Mouse (Mus musculus): ENCODE data around the gene Kcna5. TPM values are rescaled to one million over a fixed set of nuclear protein-coding genes. Genes with fewer than 3 reads are reported as not detected.

The Kcna5 gene
- polyA plus RNA-seq, 1 experiment, result not detected

- no peak for TF ChIP-seq POLR2A (IDR thresholded peaks at IDR 0.05; ENCODE audit: low read depth, low read length)
- TF ChIP-seq CTCF (IDR thresholded peaks at IDR 0.05; ENCODE audit: borderline replicate concordance, insufficient read depth, low read length), result no peak
- H3K27ac ChIP-seq (ENCODE audit: insufficient read depth, low read length), result no peak overlapping the region
- no peaks in the 10 kb centered on the region for H3K4me1 ChIP-seq (ENCODE audit: control insufficient read depth, insufficient read depth, low read length)
- no peak overlapping the region for H3K4me3 ChIP-seq (ENCODE audit: insufficient read depth, low read length)
These were observed 9.2 kb upstream of the Kcna5 start for GRCm38 (mm10) chr6:126544107-126545036.

DNA sequence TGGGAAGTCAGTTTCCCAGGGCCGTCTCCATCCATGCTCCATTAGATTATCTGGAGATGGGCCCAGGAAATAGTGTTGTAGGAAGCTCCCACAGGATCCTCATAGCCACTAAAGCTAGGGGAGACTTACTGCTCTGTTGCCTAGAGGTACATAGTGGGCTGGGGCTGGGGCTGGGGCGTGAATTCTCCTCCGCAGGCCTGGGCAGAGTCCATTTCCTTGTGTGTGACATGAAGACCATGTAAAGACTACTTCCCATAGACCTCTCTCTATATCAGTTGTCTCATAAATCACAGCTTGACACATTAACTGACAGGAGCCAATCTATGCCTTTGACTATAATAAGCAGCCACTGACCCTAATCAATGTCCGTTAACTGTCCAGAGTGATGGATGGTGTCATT lies 7.5 kb upstream of the Kcna5 start:
- TF ChIP-seq CTCF (IDR thresholded peaks at IDR 0.05; ENCODE audit: borderline replicate concordance, insufficient read depth, low read length) (no peak), POLR2A (IDR thresholded peaks at IDR 0.05; ENCODE audit: low read depth, low read length) (no peak)
- no peaks in the 10 kb centered on the region for H3K4me1 ChIP-seq (ENCODE audit: control insufficient read depth, insufficient read depth, low read length)
- H3K4me3 ChIP-seq (ENCODE audit: insufficient read depth, low read length), result no peak overlapping the region
- no peak overlapping the region for H3K27ac ChIP-seq (ENCODE audit: insufficient read depth, low read length)

GRCm38 (mm10) chr6:126537512-126537911 lies 2.3 kb upstream of the Kcna5 start:
- H3K27ac ChIP-seq (ENCODE audit: insufficient read depth, low read length), result no peak overlapping the region
- H3K4me1 ChIP-seq (ENCODE audit: control insufficient read depth, insufficient read depth, low read length), result no peaks in the 10 kb centered on the region

DNA sequence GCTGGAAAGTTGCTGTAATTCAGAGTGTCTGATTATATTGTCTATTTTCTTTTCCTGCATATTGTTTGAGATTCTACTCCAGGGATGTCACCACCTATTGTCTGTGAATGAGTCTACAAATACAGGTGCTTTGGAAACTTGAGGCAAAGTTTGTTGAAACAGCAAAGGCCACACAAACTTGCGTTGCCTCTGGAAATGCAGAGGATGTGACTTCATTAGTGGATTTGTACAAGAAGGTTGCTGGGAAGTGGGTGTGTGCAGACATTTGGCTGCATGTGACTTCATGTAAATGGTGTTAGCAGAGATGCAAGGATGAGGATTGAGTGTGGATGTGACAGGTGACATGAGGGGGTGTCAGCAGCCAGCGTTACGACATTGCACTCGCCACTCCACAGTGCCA lies 1.7 kb upstream of the Kcna5 start:
- no peaks in the 10 kb centered on the region for H3K4me1 ChIP-seq (ENCODE audit: control insufficient read depth, insufficient read depth, low read length)
- no peak overlapping the region for H3K4me3 ChIP-seq (ENCODE audit: insufficient read depth, low read length)
- H3K27ac ChIP-seq (ENCODE audit: insufficient read depth, low read length), result no peak overlapping the region
- TF ChIP-seq POLR2A (IDR thresholded peaks at IDR 0.05; ENCODE audit: low read depth, low read length), result no peak
- no peak for TF ChIP-seq CTCF (IDR thresholded peaks at IDR 0.05; ENCODE audit: borderline replicate concordance, insufficient read depth, low read length)

More at GRCm38 (mm10) chr6:126537512-126537911, 2.3 kb upstream of the Kcna5 start:
- H3K4me3 ChIP-seq (ENCODE audit: insufficient read depth, low read length), result no peak overlapping the region
- TF ChIP-seq CTCF (IDR thresholded peaks at IDR 0.05; ENCODE audit: borderline replicate concordance, insufficient read depth, low read length), result no peak
- no peak for TF ChIP-seq POLR2A (IDR thresholded peaks at IDR 0.05; ENCODE audit: low read depth, low read length)

DNA sequence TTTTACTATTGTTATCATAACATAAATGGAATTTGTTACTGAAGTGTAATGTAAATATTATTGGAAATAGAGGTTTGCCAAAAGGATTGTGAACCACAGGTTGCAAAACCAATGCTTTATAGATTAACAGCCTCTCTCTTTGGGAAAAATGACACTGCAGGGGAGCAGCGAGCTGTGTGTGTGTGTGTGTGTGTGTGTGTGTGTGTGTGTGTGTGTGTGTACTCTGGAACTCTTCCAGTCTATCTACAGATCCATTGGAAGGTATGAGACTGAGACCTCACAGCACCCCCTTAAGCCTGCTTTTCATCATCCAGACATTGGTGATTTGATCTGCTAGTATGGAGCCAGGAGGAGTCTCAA lies 679 bp upstream of the Kcna5 start:
- no peak for TF ChIP-seq CTCF (IDR thresholded peaks at IDR 0.05; ENCODE audit: borderline replicate concordance, insufficient read depth, low read length)
- TF ChIP-seq POLR2A (IDR thresholded peaks at IDR 0.05; ENCODE audit: low read depth, low read length), result no peak
- no peak overlapping the region for H3K4me3 ChIP-seq (ENCODE audit: insufficient read depth, low read length)
- no peaks in the 10 kb centered on the region for H3K4me1 ChIP-seq (ENCODE audit: control insufficient read depth, insufficient read depth, low read length)
- H3K27ac ChIP-seq (ENCODE audit: insufficient read depth, low read length), result no peak overlapping the region

GRCm38 (mm10) chr6:126534531-126535207 lies 543 bp downstream of the Kcna5 start:
- Histone ChIP-seq H3K27ac (ENCODE audit: insufficient read depth, low read length) (no peak overlapping the region), H3K4me1 (ENCODE audit: control insufficient read depth, insufficient read depth, low read length) (no peaks in the 10 kb centered on the region), H3K4me3 (ENCODE audit: insufficient read depth, low read length) (no peak overlapping the region)
- TF ChIP-seq POLR2A (IDR thresholded peaks at IDR 0.05; ENCODE audit: low read depth, low read length) (no peak), CTCF (IDR thresholded peaks at IDR 0.05; ENCODE audit: borderline replicate concordance, insufficient read depth, low read length) (no peak)

DNA sequence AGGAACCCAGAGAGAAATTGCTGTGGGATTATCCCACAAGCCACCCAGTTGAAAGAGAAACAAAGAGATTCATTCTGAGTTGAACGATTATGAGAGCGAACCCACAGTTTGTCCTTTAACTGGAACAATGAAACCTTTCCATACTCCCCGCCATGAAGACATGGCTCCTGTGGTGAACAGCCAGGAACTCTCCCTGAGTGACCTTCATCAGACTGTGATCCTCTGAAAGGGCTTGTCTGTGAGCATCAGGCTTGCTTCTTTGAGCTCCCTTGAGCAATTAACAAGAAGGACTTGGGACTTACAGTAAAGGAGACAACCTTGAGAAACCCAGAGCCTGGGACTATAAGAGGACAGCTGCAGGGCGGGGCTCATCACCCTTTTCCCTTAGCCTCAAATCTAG lies 3.9 kb downstream of the Kcna5 start:
- TF ChIP-seq CTCF (IDR thresholded peaks at IDR 0.05; ENCODE audit: borderline replicate concordance, insufficient read depth, low read length) (no peak), POLR2A (IDR thresholded peaks at IDR 0.05; ENCODE audit: low read depth, low read length) (no peak)

DNA sequence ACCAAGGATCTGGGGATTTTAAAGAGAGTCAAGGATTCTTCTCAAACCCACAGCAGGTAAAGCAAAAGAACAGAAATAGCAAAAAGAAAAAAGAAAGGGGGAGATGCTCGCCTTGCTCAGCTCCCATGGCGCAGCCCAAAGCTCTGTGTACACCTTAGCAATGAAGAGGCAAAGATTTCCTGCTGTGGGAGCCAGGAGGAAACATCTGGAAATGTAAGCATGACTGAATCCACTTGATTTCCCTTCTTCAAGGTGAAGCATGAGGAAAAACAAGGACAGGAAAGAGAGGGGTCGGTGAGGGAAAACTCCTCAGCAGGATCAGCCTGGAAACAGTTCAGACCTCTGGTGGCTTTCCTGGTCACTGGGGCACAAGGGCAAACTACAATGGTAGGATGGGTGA lies 5.2 kb downstream of the Kcna5 start:
- Histone ChIP-seq H3K4me3 (ENCODE audit: insufficient read depth, low read length) (no peak overlapping the region), H3K27ac (ENCODE audit: insufficient read depth, low read length) (no peak overlapping the region), H3K4me1 (ENCODE audit: control insufficient read depth, insufficient read depth, low read length) (no peaks in the 10 kb centered on the region)
- no peak for TF ChIP-seq CTCF (IDR thresholded peaks at IDR 0.05; ENCODE audit: borderline replicate concordance, insufficient read depth, low read length)
- TF ChIP-seq POLR2A (IDR thresholded peaks at IDR 0.05; ENCODE audit: low read depth, low read length), result no peak

More for the DNA sequence above, 3.9 kb downstream of the Kcna5 start:
- Histone ChIP-seq H3K27ac (ENCODE audit: insufficient read depth, low read length) (no peak overlapping the region), H3K4me1 (ENCODE audit: control insufficient read depth, insufficient read depth, low read length) (no peaks in the 10 kb centered on the region), H3K4me3 (ENCODE audit: insufficient read depth, low read length) (no peak overlapping the region)

DNA sequence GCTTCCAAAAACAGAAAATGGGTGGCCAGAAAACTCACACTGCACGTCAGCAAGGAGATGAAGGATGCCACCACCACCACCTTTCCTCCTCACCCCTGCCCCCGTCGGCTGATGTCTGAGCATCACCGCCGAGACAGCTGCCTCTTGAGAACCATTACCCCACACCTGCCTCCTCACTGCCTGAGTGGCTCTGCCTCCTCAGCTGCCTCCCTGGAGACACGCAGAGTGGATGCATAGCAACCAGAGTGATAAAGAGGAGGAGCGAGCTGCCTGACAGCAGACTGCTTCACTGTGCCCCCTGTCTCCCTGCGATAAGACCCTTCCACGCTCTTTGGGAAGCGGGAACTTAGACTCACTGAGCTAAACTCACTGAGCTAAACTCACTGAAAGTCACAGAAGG lies 20.5 kb downstream of the Kcna5 start:
- Histone ChIP-seq H3K4me1 (ENCODE audit: control insufficient read depth, insufficient read depth, low read length) (no peaks in the 10 kb centered on the region), H3K27ac (ENCODE audit: insufficient read depth, low read length) (no peak overlapping the region), H3K4me3 (ENCODE audit: insufficient read depth, low read length) (no peak overlapping the region)
- TF ChIP-seq POLR2A (IDR thresholded peaks at IDR 0.05; ENCODE audit: low read depth, low read length), result no peak
- no peak for TF ChIP-seq CTCF (IDR thresholded peaks at IDR 0.05; ENCODE audit: borderline replicate concordance, insufficient read depth, low read length)

DNA sequence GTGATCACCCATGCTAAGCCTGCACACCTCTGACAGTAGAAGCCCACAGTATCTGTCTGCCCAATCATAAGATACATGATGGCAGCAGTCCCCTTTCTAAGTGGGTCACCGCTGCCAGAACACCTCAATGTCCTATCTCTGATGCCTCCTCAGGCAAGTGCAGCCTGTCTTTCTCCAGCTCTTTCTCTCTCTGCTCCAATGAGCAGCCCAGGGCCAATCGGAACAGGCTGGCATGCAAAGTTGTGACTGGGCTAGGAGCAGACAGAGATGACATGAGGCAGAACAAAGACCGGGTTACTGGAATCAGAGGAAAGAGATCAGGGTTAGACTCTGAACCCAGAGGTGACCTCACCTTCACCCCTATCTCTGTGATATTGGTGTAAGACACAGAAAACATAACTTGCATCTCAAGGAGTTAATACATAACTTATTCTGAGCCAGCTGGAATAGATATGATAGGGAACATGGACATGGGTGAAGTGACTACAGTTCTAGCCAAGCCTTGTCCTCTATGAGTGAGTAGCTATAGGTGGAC lies 21.4 kb downstream of the Kcna5 start:
- Histone ChIP-seq H3K4me3 (ENCODE audit: insufficient read depth, low read length) (no peak overlapping the region), H3K4me1 (ENCODE audit: control insufficient read depth, insufficient read depth, low read length) (no peaks in the 10 kb centered on the region), H3K27ac (ENCODE audit: insufficient read depth, low read length) (no peak overlapping the region)
- no peak for TF ChIP-seq CTCF (IDR thresholded peaks at IDR 0.05; ENCODE audit: borderline replicate concordance, insufficient read depth, low read length)
- no peak for TF ChIP-seq POLR2A (IDR thresholded peaks at IDR 0.05; ENCODE audit: low read depth, low read length)
